Mouse (Mus musculus) Muller cell, postnatal 12 days (primary cell): ENCODE data around the gene Ctrb1.

Experiments
- DNase-seq: peaks from one replicate; pipeline ENCODE4 v3.0.0-alpha.2; 2015; ENCODE audit errors: inconsistent ontology term

The Ctrb1 gene

DNA sequence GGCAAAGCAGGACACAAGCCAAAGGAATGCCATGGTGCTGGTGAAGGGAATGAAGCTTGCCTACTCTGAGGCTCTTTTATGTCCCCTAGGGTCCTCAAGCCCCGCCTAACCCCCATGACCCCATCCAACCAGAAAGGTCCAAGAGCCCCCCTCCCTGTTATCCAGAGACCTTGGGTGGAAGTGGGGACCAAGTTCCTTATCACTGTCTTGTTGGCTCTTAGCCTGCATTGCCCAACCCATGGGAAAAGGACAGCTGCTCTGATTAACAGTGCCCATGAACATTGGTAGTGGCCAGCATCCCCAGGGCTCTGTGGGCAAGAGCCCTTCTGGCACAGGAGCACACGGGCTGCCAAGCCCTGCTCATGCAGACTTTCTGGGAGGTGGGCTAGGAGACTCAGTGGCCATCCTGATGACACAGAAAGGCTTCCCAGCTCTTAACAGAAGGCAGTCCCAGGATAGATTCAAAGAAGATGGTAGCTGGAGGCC, at the start of gene Ctrb1:
Ctrb1 (minus strand) TSS at position 51 of the 486 bp plus-strand sequence.
- no peak for DNase-seq

DNA sequence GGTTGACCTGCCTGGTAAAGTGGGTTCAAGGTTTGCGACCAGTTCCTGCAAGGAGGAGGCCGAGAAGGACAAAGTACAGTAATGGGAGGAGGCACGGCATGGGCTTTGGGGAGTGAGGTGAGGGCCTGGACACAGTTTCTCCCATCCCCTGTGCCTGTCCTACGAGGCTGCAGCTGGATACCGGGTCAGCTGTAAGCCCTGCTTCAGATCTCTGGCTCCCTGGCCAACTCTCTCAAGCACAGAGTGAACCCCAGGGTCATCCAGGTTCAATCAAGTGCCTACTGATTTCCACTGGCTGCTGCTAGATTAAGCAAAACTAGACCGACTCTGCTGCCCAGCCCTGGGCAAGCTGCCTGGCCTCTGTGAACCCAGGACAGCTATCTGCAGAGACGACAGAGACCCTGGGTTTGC, 49.5 kb upstream of the Ctrb1 start:
- DNase-seq = no peak

DNA sequence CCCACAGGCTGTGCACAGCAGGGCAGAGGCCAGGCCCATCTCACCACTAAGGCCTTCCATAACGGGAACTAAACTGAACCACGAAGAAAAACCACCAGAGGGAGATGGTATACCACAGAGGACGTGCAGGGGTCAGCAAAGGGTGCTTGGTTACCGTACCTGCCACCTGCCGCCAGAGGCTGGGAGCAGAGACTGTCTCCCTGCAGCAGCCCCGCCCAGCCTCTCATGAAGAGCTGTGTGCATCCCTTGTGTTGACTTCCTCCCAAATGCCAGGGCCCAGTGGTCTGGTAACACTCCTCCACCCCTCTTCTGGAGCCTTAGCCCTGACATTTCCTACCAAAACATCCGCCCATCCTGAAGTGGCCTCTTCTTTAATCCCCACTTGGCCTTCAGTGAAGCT, 48.8 kb upstream of the Ctrb1 start:
- DNase-seq = no peak

DNA sequence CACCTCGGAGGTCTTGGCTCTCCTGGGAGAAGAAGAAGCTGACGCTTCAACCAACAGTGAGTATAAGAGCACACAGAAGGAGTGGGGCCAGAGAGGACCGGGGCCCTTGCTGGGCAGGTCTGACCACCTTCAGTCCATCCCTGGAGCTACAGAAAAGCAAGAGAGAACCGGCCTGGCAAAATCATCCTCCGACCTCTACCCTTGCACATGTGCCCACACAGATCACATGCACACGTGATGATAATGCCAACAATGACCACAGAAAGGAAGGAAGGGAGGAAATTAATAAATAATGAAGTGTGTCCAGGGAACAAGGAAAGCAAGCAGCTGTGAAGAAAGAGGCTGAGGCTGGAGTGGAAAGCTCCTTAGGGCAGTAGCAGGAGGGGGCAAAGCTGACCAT, 48.1 kb upstream of the Ctrb1 start:
- no peak for DNase-seq

DNA sequence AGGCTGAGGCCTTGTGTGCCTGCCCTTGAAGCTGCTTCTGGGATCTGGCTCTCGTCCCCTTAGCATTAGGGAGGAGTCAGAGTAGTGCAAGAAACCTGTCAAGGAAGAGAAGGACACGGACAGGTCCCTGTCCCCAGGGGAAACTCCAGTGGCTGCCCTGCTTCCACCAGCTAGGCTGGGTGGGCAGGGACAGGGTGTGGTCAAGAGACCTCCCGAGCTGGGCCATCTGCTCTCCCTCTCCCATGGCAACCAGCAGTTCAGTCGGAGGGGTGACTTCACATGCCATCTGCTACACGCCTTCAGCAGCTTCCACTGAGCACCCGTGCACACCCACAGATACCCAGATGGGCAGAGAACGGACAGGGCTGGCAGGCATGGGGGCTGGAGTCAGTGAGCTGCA, 45.5 kb upstream of the Ctrb1 start:
- DNase-seq = no peak

DNA sequence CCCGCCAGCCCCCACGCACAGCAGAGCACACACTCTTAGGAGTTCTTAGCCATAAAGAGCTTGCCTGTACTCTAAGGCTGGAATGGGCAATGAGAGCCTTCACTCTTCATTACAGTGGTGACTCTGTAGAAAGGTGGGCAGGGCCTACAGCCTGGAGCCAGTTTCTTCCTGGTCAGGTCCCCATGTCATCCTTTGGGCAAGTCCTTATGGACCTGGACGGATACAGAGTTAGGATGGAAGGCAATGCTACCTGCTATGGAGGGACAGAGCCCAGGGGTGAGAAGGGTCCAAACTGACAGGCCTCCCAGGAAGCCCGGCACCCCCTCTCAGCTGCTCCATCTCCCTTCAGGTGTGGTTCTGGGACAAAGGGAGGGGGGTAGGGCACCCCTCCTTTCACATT, 45.0 kb upstream of the Ctrb1 start:
- no peak for DNase-seq

DNA sequence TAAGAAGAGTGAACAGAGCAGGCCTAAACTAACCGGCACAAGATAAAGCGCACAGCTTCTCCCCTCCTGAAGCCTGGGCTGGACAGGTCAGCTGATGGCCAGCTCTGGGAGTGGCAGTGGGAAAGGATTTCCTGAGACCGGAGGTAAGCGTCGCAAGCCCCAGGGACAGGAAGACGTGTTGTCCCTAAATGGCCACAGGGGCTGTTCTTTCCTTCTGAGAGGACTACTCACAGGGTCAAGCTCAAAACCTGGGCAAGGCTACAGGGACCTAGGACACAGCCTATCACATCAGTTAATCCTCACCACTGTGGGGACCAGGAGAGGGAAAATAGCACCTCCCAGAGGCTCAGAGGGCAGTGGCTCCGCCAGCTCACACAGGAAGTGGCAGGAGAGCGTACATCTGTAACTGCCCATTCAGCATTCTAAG, 44.5 kb upstream of the Ctrb1 start:
- DNase-seq = no peak

DNA sequence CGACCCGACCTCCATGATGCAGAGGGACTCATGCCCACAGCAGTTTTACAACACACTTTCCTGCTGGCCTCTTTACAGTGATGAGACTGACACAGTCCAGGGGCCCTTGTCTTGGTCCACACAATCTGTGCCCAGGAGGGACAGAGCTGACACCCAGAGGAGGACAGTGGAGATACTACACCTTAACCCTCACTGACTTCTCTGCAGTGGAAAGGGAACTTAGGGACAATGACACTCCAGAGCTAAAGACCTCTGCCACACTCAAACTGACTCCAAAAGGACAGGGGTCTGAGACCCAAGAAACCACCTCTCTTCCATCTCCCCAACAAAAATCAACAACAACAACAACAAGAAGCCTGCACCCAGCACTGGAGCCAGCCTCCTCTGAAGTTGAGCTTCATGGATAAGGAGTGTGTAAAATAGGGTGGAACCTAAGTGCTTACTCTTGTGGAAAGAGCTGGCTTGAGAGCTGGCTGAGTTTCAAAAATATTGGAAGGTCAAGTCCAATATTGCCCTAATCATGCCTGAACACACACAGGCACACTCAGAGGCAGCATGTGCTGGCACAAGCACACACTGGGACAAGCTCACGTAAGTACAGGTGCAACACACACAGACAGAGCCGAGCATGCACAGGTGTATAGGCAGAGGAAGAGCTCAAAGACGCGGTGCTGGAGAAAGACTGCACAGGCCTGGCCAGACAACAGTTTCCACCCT, 43.6 kb upstream of the Ctrb1 start:
- no peak for DNase-seq

DNA sequence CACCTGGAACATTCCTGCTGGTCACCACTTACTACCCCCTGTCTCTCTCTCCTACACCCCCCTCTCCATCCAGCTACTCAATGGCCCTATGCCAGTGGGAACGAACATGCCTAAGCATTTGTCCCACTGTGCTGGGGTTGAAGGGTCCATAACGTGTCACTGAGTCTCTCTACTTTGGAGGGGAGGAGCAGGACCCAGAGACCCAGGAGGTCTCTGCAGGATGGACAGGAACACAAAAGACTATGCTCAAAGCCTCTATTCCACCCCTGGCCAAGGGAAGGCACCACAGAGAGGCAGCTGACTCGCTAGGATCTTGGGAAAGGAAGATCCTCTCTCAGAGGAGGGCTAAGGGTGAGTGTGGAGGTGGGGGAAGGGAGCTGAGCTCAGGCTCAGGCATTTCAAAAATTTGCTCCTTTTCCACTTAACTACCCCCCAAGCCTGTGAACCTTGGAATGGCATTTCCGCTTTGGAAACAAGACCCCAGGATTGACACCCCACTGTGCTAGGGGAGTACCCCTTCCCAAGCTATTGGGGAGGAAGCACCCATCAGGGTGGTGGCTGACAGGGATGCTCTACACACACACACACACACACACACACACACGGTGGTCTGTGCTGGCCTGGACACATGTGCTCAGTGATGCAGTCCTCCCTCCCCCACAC, 42.9 kb upstream of the Ctrb1 start:
- DNase-seq = peak; percentile 87

DNA sequence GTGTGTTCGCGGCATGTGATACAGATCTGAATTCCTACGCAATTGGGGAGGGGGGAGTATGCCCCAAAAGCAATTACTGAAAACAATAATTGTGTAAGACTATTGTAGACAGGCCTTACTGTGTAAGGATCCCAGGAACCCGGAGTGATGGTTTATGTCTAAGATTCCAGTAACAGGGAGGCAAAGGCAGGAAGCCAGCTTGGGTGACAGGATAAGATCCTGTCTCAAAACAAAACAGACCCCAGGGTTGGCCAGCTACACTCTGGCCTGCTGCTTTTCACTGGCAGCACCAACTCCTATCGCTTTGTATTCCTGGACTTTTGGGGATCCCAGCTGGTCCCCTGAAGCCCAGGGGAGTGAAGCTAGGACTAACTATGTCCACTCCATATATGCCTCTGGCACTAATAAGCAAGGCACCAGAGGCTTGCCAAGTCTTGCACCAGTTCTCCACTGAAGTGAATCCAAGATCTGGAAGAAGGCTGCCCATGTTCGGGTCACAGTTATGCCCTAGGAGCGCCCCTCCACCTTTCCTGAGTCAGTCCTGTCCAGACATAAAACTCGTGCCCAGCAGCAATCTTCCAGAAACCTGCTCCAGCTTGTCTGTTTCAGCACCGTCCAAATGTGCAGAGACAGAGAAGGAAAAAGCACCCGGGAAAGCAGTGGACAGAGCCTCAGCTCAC, 41.7 kb upstream of the Ctrb1 start:
- DNase-seq = peak; percentile 43

DNA sequence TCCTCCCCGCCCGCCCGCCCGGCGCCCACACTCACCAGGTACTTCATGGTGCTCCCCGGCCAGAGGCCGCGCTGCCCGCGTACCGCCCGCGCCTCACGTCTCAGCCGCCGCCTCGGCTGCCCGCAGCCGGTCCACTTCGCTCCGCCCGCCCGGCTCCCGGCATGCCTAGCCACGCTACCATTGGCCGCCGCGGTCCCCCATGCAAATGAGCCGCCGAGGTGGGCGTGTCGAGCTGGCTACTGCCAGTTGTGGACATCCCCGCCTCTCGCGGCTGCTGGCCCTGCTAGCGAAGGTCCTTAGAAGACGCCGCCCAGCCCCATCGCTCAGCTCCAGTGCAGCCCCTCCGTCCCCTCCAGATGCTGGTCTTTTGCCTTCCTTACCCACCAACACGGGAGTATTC, 41.2 kb upstream of the Ctrb1 start:
- DNase-seq = peak; percentile 97

DNA sequence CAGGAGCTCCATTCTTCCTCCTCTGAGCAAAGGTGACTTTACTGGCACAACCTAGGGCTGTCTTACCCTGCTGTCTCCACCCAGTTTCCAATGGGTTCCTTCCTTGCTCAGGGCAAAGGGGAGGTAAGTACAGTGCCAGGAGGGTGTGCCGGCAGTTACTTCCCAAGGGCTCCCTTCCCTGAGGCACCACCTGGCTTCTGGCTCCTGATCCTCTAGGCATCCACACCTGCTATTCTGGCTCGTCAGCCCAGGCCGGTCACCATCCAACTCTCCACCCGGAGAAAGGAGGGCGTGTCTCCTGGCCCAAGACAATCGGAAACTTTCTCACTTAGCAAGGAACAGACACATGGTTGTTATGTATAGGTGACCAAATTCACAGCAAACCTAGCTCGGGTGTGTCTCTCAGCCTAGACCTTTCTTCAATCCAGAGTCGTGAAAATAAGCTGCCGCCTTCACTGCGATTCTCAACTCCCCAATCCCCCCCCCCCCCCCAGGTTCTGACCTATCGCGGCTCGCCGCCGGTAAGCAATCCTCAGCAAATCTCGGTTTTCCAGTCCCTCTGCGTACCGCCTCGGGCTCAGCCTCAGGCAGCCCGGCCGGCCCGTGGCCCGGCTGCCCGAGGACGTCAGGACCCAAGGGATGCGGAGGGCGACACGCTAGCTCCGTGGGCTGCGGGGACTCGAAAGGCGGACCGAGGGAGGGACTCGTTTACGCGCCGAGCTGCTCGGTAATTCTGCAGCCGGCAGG, 40.6 kb upstream of the Ctrb1 start:
- DNase-seq = no peak

DNA sequence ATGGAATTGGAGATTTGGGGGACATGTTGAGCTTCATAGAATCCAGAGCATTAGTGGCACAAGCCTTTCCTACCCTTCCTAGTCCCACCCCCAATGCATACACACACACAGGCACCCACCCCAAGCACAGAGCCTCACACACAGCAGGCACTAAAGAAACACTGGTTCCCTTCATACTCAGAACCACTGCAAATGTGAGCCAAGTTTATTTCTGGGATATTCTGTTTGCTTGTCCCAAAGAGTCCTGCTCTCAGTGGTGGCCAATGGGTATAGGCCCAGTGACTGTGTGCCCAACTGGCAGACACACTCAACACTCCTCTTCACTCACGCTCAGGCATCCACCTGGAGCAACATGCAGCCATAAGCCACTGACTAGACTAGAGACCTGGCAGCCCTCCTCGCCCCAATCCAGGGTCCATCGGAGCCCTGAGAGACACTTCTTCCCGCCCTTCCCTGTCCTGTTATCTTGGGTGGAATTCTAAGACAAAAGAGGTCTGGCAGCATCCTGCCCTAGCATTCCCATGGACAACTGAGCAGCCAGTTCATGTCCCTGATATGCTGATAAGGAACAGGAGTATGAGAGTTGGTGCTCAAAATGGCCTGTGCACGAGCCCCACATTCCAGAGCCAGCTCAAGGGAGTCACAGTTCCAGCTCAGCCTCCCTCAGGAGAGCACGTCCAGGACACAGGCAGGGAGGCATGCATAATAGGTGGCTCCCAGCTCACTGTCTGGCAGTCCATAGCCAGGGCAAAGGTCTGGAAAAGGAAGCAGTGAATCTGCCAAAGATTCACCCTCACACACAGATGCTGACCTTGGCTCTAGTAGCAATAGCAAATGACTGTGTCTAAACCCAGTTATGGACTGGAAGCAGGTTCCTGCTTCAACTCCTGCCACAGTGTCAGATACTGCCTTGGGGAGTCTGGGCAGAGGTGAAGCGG, 38.7 kb upstream of the Ctrb1 start:
- DNase-seq = peak; percentile 69

DNA sequence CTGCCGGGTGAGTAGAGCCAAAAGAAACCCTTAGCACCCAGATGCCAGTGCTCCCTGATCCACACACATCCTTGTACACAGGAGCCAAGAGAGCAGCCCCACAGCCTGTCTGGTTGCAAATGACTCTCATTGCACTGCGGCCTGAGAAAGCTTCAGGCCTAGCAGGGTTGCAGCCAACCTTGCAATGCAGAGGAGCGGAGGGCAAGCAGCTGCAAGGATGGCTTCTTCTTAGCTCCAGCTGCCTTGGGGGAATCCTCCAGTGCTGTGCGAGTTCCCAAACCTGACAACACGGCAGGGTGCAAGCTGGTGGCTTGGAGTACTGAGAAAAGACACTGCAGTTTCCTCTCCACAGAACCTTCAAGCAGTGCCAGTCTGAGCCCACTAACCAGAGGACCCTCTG, 37.7 kb upstream of the Ctrb1 start:
- DNase-seq = no peak

DNA sequence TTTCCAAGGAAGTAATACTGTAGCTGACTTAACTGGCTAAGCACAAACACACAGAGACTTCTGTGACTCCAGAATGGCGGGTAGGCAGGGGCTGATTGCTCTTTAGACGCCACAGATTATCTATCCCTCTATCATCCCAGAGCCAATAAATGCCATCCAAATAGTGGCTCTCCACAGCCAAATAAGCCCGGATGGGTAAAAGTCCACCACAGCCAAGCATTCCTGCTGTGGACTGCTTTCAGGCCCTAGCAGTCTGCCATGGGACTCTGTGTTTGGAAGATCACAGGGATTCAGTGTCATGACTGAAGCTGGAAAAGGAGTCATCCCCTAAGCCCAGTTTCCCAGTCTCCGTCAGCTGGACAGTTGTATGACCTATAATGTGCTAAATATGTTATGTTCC, 36.7 kb upstream of the Ctrb1 start:
- no peak for DNase-seq

DNA sequence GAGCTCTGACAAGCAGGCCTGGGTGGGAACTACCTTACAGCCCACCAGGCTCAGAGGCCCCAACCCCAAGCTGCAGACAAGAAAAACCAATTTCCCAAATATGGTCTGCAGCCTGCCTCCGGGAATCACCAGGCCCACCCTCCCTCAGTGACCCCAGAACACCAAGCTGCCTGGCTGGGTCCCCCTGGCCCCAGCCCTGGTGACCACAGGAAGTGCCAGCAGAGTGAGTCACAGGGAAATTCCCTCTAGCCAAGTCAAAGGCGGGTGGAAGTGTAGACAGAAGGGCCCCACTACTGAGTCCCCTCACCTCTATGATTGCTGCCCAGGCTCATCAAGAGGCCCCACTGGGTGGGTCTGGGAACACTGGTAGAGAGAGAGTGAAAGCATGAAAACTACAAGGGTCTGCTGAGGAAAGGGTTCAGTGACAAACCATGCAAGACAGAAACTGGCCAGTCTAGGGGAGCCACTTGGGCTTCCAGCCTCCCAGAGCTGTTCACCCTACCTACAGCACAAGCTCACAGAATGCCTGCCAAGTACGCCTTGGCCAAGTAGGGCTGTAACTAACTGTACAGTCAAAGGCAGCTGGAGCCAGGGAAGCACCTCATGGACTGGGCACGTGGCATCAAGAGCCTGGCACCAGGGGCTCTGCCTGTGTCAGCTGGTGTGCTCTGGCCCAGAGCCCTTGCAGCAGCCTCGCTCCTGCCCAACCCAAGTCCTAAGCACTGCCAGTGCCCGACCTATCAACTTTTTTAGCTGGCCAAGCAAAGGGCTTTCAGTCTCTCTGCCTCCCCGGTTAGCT, 35.5 kb upstream of the Ctrb1 start:
- peak; percentile 99 for DNase-seq

DNA sequence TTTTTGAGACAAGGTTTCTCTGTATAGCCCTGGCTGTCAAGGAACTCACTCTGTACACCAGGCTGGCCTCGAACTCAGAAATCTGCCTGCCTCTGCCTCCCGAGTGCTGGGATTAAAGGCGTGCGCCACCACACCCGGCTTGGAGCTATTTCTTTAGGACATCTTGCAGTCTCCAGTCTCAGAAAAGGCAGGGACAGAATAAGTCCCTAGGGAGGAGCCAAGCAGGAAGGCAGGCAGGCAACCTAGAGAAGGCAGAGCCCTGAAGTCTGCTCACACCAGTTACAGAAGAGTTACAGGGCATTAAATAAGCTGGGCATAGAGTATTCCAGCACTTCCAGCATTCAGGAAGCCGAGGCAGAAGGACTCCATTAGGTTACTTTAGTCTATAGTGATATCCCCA, 34.5 kb upstream of the Ctrb1 start:
- DNase-seq = no peak

DNA sequence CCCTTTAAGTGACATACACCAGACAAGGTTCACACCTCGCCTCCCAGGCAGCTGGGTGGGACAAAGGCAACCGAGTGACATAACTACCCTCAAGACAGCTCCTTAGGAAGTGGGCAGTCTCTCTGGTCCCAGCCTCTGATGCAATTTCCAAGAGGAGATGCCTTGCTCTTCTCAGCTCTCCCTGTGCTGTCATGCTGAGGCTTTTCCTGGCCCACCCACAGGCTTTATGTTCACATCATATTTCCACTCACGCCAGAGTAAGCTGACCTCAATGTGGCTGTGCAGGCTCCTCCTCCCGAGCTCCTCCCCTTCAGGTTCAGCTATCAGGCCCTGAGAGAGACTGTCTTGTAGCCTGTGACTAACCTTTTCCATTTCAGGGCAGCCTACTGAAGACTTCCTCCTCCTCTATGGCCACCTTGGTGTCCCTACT, 29.3 kb upstream of the Ctrb1 start:
- DNase-seq = peak; percentile 80

DNA sequence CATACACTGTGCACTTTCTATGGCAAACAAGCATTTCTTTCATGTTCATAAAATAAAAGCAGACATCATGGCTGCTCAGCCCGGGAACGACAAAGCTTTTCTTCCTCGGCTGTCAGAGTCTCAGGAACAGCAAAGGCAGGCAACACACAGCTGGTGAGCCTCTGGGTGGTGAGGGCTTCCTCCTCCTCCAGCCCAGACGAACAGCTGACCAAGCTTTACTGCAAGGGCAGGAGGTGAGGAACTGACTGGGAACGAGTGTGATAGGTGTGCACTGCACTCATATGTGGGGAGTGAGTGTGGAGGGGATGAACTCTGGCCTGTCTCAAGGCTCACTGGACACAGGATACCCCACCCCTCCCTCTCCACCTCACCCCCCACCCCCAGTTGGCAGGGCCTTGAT, 28.1 kb upstream of the Ctrb1 start:
- DNase-seq = no peak

DNA sequence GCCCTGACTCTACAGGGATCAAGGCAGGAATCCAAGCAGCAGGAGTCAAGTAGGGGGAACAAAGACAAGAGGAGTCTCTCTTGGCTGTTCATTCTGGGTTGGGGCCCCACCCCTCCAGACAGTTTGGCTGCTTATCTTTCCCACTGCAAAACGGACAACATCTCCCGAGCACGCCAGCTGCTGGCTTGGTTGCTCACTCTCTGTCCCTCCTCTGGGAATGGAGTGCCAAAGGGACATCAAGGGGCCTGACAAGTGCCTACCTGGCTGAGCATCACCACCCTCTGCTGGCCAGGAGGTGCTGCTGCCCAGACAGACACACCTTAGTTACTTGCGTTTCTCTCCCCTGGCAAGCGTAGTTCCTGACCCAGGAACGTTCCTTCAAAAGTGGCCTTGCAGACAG, 27.1 kb upstream of the Ctrb1 start:
- peak; percentile 78 for DNase-seq
